Mouse (Mus musculus) forebrain, postnatal 0 days (tissue): ENCODE results near the gene Meltf. TPM values are rescaled to one million over a fixed set of nuclear protein-coding genes. Genes with fewer than 3 reads are reported as not detected.

ENCODE experiments used
- ATAC-seq: fragments of 200-750 bp; cut with Nextera tagmentation; 2 replicates; pipeline ENCODE4 v1.8.0; 2017; ENCODE audit warnings: mild to moderate bottlenecking, moderate library complexity
- DNase-seq: peaks from one replicate; pipeline ENCODE4 v3.0.0-alpha.2; 2015
- H3K27ac ChIP-seq: fragments of 300-500 bp; sonication (generic); 2 replicates; pipeline ENCODE4 v1.5.1; 2014; ENCODE audit warnings: low read depth, mild to moderate bottlenecking, antibody characterized with exemption, low read length, moderate library complexity, mixed read lengths
- H3K27me3 ChIP-seq: fragments of 300-500 bp; sonication (generic); 2 replicates; pipeline ENCODE4 v1.6.1; 2014; ENCODE audit warnings: mild to moderate bottlenecking, low read length, mixed read lengths; ENCODE audit not compliant: insufficient read depth
- H3K36me3 ChIP-seq: fragments of 300-500 bp; sonication (generic); 2 replicates; pipeline ENCODE4 v1.6.1; 2014; ENCODE audit warnings: mild to moderate bottlenecking, moderate library complexity; ENCODE audit not compliant: insufficient read depth
- H3K4me1 ChIP-seq: fragments of 300-500 bp; sonication (generic); 2 replicates; pipeline ENCODE4 v1.6.1; 2014; ENCODE audit warnings: antibody characterized with exemption; ENCODE audit not compliant: insufficient read depth
- H3K4me2 ChIP-seq: fragments of 300-500 bp; sonication (generic); 2 replicates; pipeline ENCODE4 v1.6.1; 2014; ENCODE audit warnings: low read depth, mild to moderate bottlenecking, moderate library complexity
- H3K4me3 ChIP-seq: fragments of 300-500 bp; sonication (generic); 2 replicates; pipeline ENCODE4 v1.5.1; 2014; ENCODE audit warnings: low read depth, low read length, mixed read lengths
- H3K9ac ChIP-seq: fragments of 300-500 bp; sonication (generic); 2 replicates; pipeline ENCODE4 v1.6.1; 2014; ENCODE audit warnings: mild to moderate bottlenecking
- H3K9me3 ChIP-seq: fragments of 300-500 bp; sonication (generic); 2 replicates; pipeline ENCODE4 v1.6.1; 2016; ENCODE audit warnings: low read length
- CTCF ChIP-seq: sonication (generic); IDR thresholded peaks from 2 replicates; pipeline ENCODE4 v1.5.1; 2016; ENCODE audit warnings: antibody characterized with exemption, control low read depth, low read depth
- WGBS: fragments of 180-500 bp; shearing (Covaris S2); extraction: QIAGEN DNeasy Blood & Tissue Kit; methylation state at CpG from one replicate; pipeline ENCODE4 v1.1.7; 2014; 5-methylcytosine and 5-hydroxymethylcytosine counted together
- polyA plus RNA-seq: library from polyadenylated mRNA; unstranded; fragments of >200 nt; fragmentation: Nextera tagmentation; extraction: Ambion mirVana; gene quantifications from 2 replicates; pipeline ENCODE4 v1.2.1, GENCODE M21; 2015
- total RNA-seq: library from RNA; depleted of rRNA; stranded (reverse); fragments of >200 nt; gene quantifications from 2 replicates; pipeline ENCODE4 v1.2.3, GENCODE M21; 2014; rRNA removed

Meltf gene
- total RNA-seq (0.54 and 0.67 TPM in 2 replicates), polyA plus RNA-seq (0.23 and 0.36 TPM in 2 replicates)

DNA sequence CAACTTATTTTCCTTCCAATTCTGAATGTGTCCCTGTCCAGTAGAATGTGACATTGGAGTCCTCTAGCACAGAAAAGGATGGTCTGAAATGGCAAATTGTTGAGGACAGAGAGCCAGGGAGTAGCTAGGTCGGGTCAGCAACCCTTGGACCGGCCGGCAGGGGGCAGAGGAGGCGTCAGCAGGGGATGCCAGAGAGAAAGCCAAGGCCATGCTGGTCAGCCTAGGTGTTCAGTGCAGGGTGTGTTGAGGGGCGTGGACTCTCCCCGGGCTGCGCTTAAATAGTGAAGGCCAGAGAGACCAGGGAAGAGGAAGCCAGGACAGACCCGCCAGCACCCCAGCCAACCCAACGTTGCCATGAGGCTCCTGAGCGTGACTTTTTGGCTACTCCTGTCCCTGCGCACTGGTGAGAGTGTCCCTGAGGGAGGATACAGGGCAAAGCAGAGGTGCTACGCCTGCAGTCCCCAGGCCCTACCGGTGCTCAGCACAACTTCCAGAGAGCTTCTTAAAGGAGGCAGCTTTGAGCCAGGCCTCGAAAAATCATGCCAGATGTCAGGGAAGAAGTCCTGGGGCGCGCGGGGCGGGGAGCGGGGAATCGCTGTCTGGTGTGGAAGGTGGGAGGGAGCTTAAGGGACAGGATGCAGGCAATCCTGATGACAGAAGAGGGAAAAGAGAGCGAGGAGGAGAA lies at the start of gene Meltf:
Gene Meltf (plus strand): TSS at position 238 of the 685 bp plus-strand sequence.
- peak; percentile 78 for TF ChIP-seq CTCF
- H3K9ac ChIP-seq, result no peak within 1 kb of the TSS
- H3K36me3 ChIP-seq, result peaks cover 13% of the 10 kb centered on the region
- no peaks in the 10 kb centered on the region for H3K27me3 ChIP-seq
- no peak within 1 kb of the TSS for H3K4me3 ChIP-seq
- H3K9me3 ChIP-seq, result no peaks in the 10 kb centered on the region
- H3K4me1 ChIP-seq, result no peaks in the 10 kb centered on the region; the same call in 1 of the 2 replicates
- 40% methylated on average over 19 of the region's 21 CpGs for WGBS
- H3K27ac ChIP-seq, result no peak within 1 kb of the TSS
- H3K4me2 ChIP-seq, result no peak within 1 kb of the TSS
- DNase-seq, result peak; percentile 33
- ATAC-seq, result peak; percentile 40; the same call in 1 of the 2 replicates

DNA sequence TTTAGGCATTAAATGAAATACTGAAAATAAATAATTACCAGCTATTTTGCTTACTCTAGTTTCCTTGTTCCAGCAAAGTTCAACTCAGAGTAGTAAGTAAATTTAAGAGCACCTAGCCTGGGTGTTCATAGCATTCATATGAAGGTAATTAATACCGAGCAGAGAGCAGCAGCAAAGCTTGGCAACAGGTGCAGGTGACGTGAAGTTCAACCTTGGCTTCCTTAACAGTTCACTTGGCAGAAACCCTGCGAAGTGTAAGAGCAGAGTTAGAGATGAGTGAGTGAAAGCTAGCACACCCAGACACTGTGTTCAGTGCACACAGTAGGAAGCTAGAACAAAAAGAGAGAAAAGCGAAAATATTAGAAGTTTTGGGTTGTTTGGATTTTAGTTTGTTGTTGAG lies 47.9 kb upstream of the Meltf start:
- H3K27me3 ChIP-seq, result no peaks in the 10 kb centered on the region
- no peak overlapping the region for H3K9ac ChIP-seq
- no peak overlapping the region for H3K27ac ChIP-seq
- H3K4me2 ChIP-seq, result no peak overlapping the region
- no peaks in the 10 kb centered on the region for H3K36me3 ChIP-seq
- WGBS, result 86% methylated on average over 4 of the region's 4 CpGs
- H3K4me3 ChIP-seq, result no peak overlapping the region
- no peak for DNase-seq
- H3K9me3 ChIP-seq, result no peaks in the 10 kb centered on the region
- no peaks in the 10 kb centered on the region for H3K4me1 ChIP-seq
- TF ChIP-seq CTCF, result no peak
- no peak for ATAC-seq

DNA sequence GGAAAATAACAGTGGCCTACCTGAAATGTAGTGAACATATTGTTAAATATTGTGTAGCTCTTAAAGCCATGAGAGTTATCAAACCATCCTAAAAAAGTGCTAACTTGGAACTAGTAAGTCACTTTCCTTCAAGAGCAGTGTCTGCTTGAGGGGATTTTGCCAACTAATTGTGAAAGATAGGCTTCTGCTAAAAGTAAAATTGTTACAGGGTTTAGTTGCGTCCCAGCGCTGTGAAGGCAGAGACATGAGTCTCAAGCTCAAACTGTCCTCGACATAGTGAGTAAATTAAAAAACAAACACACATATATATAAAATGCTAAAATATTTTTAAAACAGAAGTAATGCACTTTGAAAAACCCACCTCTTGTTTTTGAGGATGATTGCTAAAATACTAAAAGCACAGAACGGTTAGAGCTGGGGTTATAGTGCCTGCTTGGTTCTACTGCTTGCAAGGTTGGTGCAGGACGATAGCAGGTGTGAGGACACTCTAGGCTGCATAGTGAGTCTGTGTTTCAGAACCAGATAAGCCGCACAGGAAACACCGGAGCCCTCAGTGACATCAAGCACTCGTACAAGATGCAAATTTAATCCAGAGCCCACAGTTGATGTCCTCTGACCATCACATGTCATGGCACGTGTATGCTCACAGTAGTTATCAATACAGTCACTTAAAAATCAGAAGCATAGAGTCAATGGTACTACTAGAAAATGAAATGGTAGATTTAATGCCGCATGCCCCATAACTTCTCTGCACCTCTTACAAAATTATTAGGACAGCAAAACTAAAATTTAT lies 45.8 kb upstream of the Meltf start:
- no peak for DNase-seq
- no peak for TF ChIP-seq CTCF
- WGBS, result 93% methylated on average over 10 of the region's 10 CpGs

DNA sequence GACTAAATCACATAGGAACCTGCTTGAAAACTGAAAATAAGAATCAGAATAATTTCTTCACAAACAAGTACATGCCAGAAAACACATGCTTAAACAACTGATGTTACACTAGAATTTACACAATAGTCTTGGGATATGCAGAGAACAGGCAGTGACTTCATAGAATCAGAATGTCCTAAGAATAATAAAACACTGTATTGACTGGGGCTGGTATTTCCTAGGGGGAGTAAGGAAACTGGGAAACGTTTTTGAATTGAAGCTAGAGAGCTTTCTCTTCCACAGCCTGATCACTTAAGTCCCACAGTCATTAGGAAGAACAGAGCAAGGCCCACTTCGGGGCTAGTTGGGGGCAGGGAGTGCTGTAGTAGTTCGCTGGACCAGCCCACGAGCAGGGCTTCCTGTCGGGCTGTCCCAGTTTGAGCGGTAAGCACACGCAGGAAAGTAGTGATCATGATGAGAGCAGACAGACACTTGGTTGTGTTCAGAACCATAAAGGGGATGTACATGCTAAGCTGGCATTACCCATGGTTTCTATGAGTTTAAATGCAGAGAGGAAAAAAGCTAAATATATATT lies 44.5 kb upstream of the Meltf start:
- no peak overlapping the region for H3K4me2 ChIP-seq
- no peak overlapping the region for H3K4me3 ChIP-seq
- no peak overlapping the region for H3K9ac ChIP-seq
- TF ChIP-seq CTCF, result no peak
- no peak overlapping the region for H3K27ac ChIP-seq
- no peaks in the 10 kb centered on the region for H3K27me3 ChIP-seq
- peaks cover 4% of the 10 kb centered on the region; the same call in 1 of the 2 replicates for H3K36me3 ChIP-seq
- H3K4me1 ChIP-seq, result no peaks in the 10 kb centered on the region
- H3K9me3 ChIP-seq, result no peaks in the 10 kb centered on the region
- DNase-seq (no peak), ATAC-seq (no peak)
- 48% methylated on average over 7 of the region's 7 CpGs for WGBS

More for the DNA sequence above, 45.8 kb upstream of the Meltf start:
- Histone ChIP-seq H3K9me3 (no peaks in the 10 kb centered on the region), H3K9ac (no peak overlapping the region), H3K27me3 (no peaks in the 10 kb centered on the region), H3K4me2 (no peak overlapping the region), H3K4me3 (no peak overlapping the region), H3K4me1 (no peaks in the 10 kb centered on the region), H3K36me3 (peaks cover 4% of the 10 kb centered on the region; the same call in 1 of the 2 replicates), H3K27ac (no peak overlapping the region)
- no peak for ATAC-seq

DNA sequence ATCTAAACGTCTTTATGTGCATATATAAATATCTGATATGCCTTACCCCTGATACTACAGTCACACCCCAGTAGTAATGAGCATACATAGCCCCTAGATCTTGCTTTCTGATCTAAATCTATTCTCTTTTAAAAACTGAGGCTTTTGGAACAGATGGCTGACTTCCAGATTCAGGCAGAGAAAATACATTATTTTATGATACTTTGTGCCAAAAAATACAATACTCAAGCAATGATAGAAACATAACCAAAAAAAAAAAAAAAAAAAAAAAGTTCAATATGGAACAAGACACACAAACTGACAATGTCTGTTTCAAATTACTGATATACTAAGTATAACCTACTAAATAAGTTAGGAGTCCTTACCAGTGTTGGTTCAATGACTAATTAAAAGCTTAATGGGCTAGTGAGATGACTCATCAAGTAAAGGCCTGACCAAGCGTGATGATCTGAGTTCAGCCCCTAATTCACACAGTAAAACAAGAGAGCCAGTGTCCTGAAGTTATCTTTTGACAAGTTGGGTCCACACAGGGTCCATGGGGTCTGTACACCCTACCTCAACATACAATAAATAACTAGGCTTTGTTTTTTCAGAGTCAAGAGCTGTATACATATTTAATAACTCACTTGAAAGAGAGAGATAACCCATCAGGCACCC lies 43.8 kb upstream of the Meltf start:
- ATAC-seq, result no peak
- Histone ChIP-seq H3K27me3 (no peaks in the 10 kb centered on the region), H3K9me3 (no peaks in the 10 kb centered on the region), H3K4me2 (no peak overlapping the region), H3K4me1 (no peaks in the 10 kb centered on the region), H3K4me3 (no peak overlapping the region), H3K9ac (no peak overlapping the region), H3K36me3 (peaks cover 4% of the 10 kb centered on the region; the same call in 1 of the 2 replicates), H3K27ac (no peak overlapping the region)
- 50% methylated on average over 2 of the region's 2 CpGs for WGBS
- no peak for TF ChIP-seq CTCF
- DNase-seq, result no peak

DNA sequence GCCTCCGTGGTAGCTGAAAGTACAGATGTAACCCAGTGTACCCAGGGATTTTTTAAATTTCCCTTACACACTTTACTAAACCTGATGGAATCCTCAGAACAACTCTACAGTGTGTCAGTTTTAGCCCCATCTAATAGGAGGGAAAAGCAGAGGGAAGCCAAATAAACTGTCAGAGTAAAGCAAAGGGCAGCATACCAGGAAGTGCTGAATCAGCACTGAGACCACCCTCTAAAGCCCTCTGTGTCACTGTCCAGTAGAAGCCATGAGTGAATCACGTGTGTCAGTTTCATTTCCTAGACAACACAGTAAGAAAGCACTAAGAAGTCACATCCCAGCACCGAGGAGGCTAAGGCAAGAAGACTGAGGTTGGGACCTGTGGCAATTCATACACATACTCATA lies 41.2 kb upstream of the Meltf start:
- 94% methylated on average over 3 of the region's 3 CpGs for WGBS
- H3K36me3 ChIP-seq, result peaks cover 8% of the 10 kb centered on the region; the same call in 1 of the 2 replicates
- ATAC-seq, result no peak

More for the DNA sequence above, 41.2 kb upstream of the Meltf start:
- no peak for TF ChIP-seq CTCF
- Histone ChIP-seq H3K9me3 (no peaks in the 10 kb centered on the region), H3K9ac (no peak overlapping the region), H3K27me3 (no peaks in the 10 kb centered on the region), H3K4me3 (no peak overlapping the region), H3K27ac (no peak overlapping the region), H3K4me2 (no peak overlapping the region), H3K4me1 (no peaks in the 10 kb centered on the region)
- no peak for DNase-seq
